Mouse (Mus musculus) hematopoietic stem cell, adult 5-6 weeks (primary cell): ENCODE data around the gene Sval3. TPM values are rescaled to one million over a fixed set of nuclear protein-coding genes. Genes with fewer than 3 reads are reported as not detected.

ENCODE experiments used
- ATAC-seq, 2 experiments: fragments of 125-278 bp in 1 of 2; replicated peaks in 1 of 2; 2 replicates each; pipeline ENCODE4 v1.8.0; 2016 to 2017; ENCODE audit warnings: inconsistent platforms in 2 of 2, mild to moderate bottlenecking in 2 of 2, moderate number of reproducible peaks in 2 of 2, low read depth in 1 of 2, moderate TSS enrichment in 1 of 2; ENCODE audit not compliant: low FRiP score in 2 of 2, poor library complexity in 2 of 2, severe bottlenecking in 2 of 2, insufficient read depth in 1 of 2, low TSS enrichment in 1 of 2
- total RNA-seq: library from RNA; stranded (forward); fragments of 172-1452, 232-1000 nt; gene quantifications from 2 replicates; pipeline ENCODE4 v1.2.3, GENCODE M21; 2017

The Sval3 gene
- total RNA-seq = not detected in 2 replicates

- ATAC-seq = no peak
Measured at GRCm38 (mm10) chr6:41967840-41968239, at the start of gene Sval3. TSS of gene Sval3 (plus strand) at chr6:41968140.

GRCm38 (mm10) chr6:41951330-41951729 is 16.6 kb upstream of the Sval3 start, which contains the start of gene Sval1:
TSS of gene Sval1 (plus strand) at chr6:41951630.
- ATAC-seq = no peak

Other genes with a start within 250 kb of the Sval3 start
- gene Olfr459, start 193.0 kb upstream of the Sval3 start, total RNA-seq = not detected in 2 replicates
- not detected in 2 replicates for gene Pip, start 120.6 kb upstream of the Sval3 start, total RNA-seq
- gene Sval2, start 115.2 kb upstream of the Sval3 start, total RNA-seq = not detected in 2 replicates
- not detected in 2 replicates for gene Sval1, start 16.5 kb upstream of the Sval3 start, total RNA-seq
- not detected in 2 replicates for gene Sva, start 70.3 kb downstream of the Sval3 start, total RNA-seq
- gene Tas2r139, start 172.8 kb downstream of the Sval3 start, total RNA-seq = not detected in 2 replicates
- not detected in 2 replicates for gene Tas2r144, start 247.2 kb downstream of the Sval3 start, total RNA-seq